Mouse (Mus musculus) gastrocnemius, postnatal 25 days (tissue): ENCODE measurements at regions not wholly inside any gene's neighbourhood (a gene's known extent, or its start where the extent isn't known, plus 50 kb on each side); places are given as distances from the start of the nearest gene placed in this dataset.

ENCODE experiments used
- DNase-seq: peaks from one replicate; pipeline ENCODE4 v3.0.0; 2022

DNA sequence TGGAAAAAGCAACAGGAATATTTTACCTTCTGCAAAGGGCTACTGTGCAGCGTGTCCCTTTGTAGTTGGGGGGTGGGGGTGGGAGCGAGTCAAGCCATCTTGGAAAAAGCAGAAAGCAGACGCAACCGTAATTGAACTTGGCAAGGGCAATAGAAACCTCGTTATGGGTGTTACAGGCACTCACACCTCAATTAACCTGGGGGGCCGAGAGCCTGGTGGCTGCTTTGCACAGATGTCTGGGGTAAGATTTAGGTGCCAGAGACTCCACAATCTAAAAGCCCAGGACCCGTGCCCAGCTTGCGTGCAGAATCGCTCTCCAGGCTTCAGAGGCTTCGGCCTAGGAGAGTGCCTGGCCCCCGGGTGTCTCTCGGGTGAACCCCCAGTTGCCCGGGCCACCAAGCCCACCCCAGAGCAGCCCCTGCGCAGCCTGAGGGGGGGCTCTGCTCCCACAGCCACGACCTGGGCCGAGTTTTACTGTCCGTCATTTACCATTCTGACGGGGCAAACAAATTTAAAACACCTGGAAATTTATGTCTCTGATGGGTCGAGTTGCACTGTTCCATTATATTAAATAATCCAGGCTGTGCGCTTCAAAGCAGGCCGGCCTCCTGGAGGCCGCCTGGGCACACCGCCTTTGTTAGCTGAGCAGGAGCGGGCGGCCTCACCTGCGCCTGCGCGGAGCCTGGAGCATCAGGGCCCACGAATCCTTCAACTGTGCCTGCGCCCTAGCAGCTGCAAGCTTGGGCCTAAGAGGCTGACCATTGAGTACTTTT is 212.4 kb downstream of the Srbd1 start:
- DNase-seq, result no peak

DNA sequence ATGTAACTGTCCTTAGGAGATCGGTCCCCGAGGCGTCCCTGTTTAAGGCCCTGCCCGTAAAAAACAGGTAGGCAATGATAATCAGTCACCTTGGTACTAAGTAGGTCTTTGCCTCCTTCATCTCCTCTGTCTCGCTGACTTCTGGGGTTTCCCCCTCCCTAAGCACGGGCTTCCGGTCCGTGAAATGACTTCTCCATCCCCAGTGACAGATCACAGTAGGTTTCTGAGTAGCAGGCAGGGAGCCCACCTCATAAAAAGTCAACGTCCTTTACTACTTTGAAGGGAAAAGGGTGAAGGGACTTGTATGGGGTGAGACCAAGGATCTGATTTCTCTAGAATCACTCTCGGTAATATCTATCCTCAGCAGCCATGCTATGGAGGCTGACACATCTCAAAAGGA is 213.0 kb downstream of the Srbd1 start:
- DNase-seq, result no peak

GRCm38 (mm10) chr17:85930789-85931188 is 214.2 kb downstream of the Srbd1 start:
- no peak for DNase-seq

GRCm38 (mm10) chr17:85930331-85930730 is 214.6 kb downstream of the Srbd1 start:
- DNase-seq, result no peak

- no peak for DNase-seq
Measured at GRCm38 (mm10) chr17:85929699-85930286, 215.2 kb downstream of the Srbd1 start.

DNA sequence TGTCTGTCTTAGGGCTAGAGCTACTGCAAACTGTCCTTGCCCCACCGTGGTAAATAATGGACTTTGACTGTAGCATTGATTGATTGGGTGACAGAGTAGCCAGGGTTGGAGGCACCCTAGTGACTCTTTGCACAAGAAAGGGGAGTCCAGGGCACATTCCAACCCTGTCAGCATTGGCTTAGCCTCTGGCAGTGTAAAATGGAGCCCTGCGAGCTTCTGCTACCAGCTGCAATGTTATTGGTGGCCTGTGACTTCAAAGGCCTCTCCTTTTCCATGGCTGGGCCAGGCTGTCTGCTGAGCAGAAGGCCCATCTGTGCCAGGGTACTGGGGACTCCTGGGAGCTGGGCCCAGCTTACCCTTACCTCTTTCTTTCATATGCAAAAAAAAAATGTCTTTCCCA is 216.4 kb downstream of the Srbd1 start:
- no peak for DNase-seq

DNA sequence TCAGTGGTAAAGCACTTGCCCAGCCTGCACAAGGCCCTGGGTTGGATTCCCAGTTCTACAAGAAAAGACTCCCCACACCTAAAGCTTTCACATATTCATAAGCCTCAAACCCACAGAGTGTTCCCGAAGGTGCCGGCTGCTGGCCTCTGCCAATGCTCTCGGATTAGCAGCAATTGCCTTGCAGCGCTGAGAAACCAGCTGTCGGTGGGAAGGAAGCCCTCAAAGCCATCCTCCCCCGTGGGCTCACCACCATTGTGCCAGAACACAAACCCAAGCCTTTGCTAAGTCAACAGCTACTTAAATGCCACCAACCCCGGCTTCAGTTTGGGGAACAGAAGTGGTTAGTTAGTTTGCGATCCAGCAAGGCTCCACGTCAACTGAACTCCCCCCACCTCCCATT is 217.7 kb downstream of the Srbd1 start:
- DNase-seq, result no peak

DNA sequence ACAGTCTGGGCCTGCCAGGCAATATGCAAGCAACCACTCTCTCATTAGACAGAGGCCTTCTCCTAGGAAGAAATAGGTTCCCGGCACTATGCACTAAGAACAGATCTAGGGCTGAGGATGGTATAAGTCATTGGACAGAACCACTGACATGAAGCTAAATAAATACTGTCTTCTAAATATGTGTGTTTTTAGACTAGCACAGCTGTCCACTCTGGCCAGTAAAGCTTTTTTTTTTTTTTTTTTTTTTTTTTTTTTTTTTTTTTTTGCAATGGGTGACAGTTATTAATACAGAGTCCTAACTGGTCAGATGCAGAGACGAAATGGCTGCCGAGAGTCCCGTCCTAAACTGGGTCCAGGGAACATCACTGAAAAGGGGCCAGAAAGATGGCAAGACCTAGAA is 218.9 kb downstream of the Srbd1 start:
- no peak for DNase-seq

GRCm38 (mm10) chr17:85921219-85921673 is 223.7 kb downstream of the Srbd1 start:
- DNase-seq, result no peak

DNA sequence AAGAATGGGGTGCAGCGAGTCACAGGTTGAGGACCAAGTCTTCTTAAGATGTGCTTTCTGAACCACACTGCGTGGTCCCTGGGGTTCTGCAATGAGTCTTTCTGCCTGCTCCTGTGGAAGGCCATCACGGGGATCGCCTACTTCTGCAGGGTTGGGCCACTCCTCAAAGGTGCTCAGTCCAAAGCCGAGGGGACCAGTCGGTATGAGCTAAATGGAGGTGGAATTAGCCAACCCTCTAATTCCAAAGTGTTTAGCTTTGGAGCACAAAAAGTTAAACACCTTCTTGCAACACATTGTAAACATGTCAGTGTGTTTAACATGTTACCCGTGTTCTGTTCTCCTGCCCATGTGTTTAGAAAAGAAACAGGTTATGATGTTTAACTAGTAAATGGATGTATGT is 225.1 kb downstream of the Srbd1 start:
- no peak for DNase-seq

GRCm38 (mm10) chr17:85915870-85916269 is 227.8 kb upstream of the Six2 start:
- no peak for DNase-seq

GRCm38 (mm10) chr17:85914062-85914461 is 226.0 kb upstream of the Six2 start:
- no peak for DNase-seq

- DNase-seq, result no peak
Measured at GRCm38 (mm10) chr17:85908709-85909108, 220.6 kb upstream of the Six2 start.

DNA sequence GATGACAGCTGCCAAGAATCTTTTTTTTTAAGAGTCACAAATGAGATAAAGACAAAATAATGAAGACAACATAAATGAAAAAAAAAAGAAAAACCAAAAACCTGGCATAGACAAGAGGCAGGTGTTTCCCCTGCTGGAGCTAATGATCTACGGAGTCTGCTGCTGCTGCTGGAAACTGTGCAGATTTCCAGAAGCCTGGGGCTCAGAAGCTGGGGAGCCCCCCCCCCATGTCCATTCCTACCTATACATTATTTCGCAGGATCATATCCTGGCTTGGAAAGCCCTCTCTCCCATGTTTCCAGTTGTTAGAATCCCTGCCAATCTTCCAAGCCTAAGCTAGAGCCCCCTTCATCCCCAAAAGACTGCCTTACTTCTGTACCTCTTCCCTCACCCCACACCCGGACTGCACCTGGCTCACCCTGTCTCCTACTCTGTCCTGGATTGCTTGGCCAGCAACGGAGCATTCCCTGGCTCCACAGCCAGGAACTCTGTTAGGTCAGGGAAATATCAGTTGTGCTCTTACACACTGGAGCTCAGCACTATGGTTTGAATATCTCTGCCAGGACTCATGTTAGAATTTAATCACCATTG is 218.6 kb upstream of the Six2 start:
- DNase-seq, result no peak

GRCm38 (mm10) chr17:85902575-85902974 is 214.5 kb upstream of the Six2 start:
- no peak for DNase-seq

DNA sequence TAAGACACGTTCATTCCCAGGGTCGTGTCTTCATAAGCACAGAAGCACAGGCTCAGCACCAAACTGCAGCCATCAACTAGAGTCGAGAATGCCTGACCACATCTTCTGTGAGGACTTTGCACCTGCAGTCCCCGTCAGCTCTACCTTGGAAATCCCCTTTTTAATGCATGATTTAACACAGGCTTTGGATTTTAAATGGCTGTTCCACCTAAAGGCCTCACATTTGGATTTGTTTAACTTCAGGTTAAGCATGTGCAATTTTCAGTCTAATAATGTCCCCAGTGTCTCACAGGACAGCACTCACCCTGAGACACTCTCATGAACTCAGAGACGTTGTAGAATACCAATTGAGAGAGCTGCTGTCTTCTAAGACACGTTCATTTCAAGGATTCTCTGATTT is 211.0 kb upstream of the Six2 start:
- no peak for DNase-seq

GRCm38 (mm10) chr17:85895978-85896377 is 207.9 kb upstream of the Six2 start:
- no peak for DNase-seq

- no peak for DNase-seq
Measured at GRCm38 (mm10) chr17:85891243-85891642, 203.2 kb upstream of the Six2 start.

DNA sequence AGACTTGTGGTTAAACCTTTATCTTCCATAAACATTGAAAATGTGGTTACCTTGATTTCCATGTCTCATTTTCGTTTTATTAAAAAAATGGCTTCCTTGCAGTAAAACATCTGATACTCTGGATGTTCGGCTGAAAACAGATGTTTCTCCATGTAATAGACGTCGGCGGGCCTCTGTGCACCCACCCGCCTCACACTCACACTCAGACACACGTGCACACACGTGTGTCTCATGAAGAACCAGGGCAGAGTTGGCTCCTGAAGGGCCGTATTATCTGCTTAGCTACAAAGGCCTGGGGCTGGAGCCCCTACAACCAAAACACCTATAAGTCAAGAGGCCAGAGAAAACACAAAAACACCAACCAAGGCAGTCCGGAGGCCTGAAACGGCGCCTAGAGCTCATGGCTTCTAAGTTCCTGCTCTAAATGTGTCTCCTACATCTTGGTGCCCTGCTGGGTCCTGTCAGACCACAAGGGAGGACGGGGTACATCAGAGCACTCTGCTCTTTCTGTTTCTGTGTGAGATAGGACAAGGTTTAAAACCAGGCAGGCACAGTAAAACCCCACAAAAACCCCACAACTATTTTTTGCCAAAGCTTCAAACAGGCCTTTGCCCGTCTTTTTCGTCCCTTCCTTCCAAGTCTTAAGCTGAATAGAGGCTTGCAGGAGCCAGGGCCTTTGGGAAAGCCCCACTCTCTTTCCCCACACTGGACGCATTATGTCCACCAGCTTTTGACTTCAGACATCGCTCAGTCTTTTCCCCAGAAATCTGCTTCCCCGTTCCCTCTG is 201.9 kb upstream of the Six2 start:
- no peak for DNase-seq

DNA sequence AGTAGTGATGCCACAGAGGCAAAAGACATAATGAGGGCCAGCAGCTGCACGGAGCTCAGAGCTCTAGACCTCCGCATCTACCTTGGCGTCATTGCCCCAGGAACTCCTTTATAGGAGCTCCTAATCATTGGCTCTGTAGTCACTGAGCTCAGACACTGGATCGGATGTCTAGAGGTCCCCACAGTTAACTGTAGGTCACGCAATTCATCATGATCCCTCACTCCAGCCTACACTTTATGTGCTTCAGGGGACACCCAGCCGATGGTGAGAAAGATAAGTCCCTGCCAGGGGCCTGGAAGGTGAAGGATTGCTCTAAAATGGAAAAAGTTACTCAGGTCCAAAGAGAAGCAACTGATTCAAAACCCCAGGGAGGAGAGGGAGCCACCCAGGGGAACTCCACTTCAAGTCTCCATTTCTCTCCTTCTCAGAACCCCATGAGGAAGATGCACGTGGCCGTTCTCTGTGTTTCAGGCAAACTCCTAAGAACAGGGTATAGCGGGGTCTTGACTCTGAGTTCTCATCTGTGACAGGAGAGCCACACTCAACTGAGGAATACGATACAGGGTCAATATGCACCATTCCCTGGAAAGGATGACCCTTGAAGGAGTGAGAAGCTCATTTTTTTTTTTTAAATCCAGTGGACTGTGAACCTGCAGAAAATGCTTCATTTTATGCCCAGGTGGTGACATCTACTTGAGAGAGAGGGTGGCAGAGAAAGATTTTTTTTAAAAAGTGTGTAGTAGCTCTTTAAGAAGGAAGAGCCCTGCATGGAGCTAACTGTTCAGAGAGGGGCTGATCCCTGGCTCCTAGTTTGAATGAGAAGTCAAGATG is 200.7 kb upstream of the Six2 start:
- no peak for DNase-seq

- no peak for DNase-seq
Measured at GRCm38 (mm10) chr17:85886675-85887074, 198.6 kb upstream of the Six2 start.

GRCm38 (mm10) chr17:85886237-85886636 is 198.2 kb upstream of the Six2 start:
- DNase-seq, result no peak
